Mouse (Mus musculus) forebrain, postnatal 0 days (tissue): ENCODE measurements around the gene Sdc4. TPM values are rescaled to one million over a fixed set of nuclear protein-coding genes. Genes with fewer than 3 reads are reported as not detected.

Source experiments
- ATAC-seq: fragments of 200-750 bp; cut with Nextera tagmentation; 2 replicates; pipeline ENCODE4 v1.8.0; 2017; ENCODE audit warnings: mild to moderate bottlenecking, moderate library complexity
- DNase-seq: peaks from one replicate; pipeline ENCODE4 v3.0.0-alpha.2; 2015
- H3K27ac ChIP-seq: fragments of 300-500 bp; sonication (generic); 2 replicates; pipeline ENCODE4 v1.5.1; 2014; ENCODE audit warnings: low read depth, mild to moderate bottlenecking, antibody characterized with exemption, low read length, moderate library complexity, mixed read lengths
- H3K27me3 ChIP-seq: fragments of 300-500 bp; sonication (generic); 2 replicates; pipeline ENCODE4 v1.6.1; 2014; ENCODE audit warnings: mild to moderate bottlenecking, low read length, mixed read lengths; ENCODE audit not compliant: insufficient read depth
- H3K36me3 ChIP-seq: fragments of 300-500 bp; sonication (generic); 2 replicates; pipeline ENCODE4 v1.6.1; 2014; ENCODE audit warnings: mild to moderate bottlenecking, moderate library complexity; ENCODE audit not compliant: insufficient read depth
- H3K4me1 ChIP-seq: fragments of 300-500 bp; sonication (generic); 2 replicates; pipeline ENCODE4 v1.6.1; 2014; ENCODE audit warnings: antibody characterized with exemption; ENCODE audit not compliant: insufficient read depth
- H3K4me2 ChIP-seq: fragments of 300-500 bp; sonication (generic); 2 replicates; pipeline ENCODE4 v1.6.1; 2014; ENCODE audit warnings: low read depth, mild to moderate bottlenecking, moderate library complexity
- H3K4me3 ChIP-seq: fragments of 300-500 bp; sonication (generic); 2 replicates; pipeline ENCODE4 v1.5.1; 2014; ENCODE audit warnings: low read depth, low read length, mixed read lengths
- H3K9ac ChIP-seq: fragments of 300-500 bp; sonication (generic); 2 replicates; pipeline ENCODE4 v1.6.1; 2014; ENCODE audit warnings: mild to moderate bottlenecking
- H3K9me3 ChIP-seq: fragments of 300-500 bp; sonication (generic); 2 replicates; pipeline ENCODE4 v1.6.1; 2016; ENCODE audit warnings: low read length
- CTCF ChIP-seq: sonication (generic); IDR thresholded peaks from 2 replicates; pipeline ENCODE4 v1.5.1; 2016; ENCODE audit warnings: antibody characterized with exemption, control low read depth, low read depth
- WGBS: fragments of 180-500 bp; shearing (Covaris S2); extraction: QIAGEN DNeasy Blood & Tissue Kit; methylation state at CpG from one replicate; pipeline ENCODE4 v1.1.7; 2014; 5-methylcytosine and 5-hydroxymethylcytosine counted together
- polyA plus RNA-seq: library from polyadenylated mRNA; unstranded; fragments of >200 nt; fragmentation: Nextera tagmentation; extraction: Ambion mirVana; gene quantifications from 2 replicates; pipeline ENCODE4 v1.2.1, GENCODE M21; 2015
- total RNA-seq: library from RNA; depleted of rRNA; stranded (reverse); fragments of >200 nt; gene quantifications from 2 replicates; pipeline ENCODE4 v1.2.3, GENCODE M21; 2014; rRNA removed

The Sdc4 gene
- total and polyA plus RNA-seq, 2 experiments from 2014 or later: 14.0 to 16.5 TPM

GRCm38 (mm10) chr2:164386953-164387352, 56.7 kb downstream of the Sdc4 start:
- H3K9me3 ChIP-seq: no peaks in the 10 kb centered on the region
- H3K4me2 ChIP-seq: no peak overlapping the region
- TF ChIP-seq CTCF: peak; percentile 78
- no peak overlapping the region for H3K27ac ChIP-seq
- DNase-seq: peak; percentile 55
- no peak overlapping the region for H3K9ac ChIP-seq
- no peaks in the 10 kb centered on the region for H3K27me3 ChIP-seq
- 27% methylated on average over 8 of the region's 8 CpGs for WGBS
- no peaks in the 10 kb centered on the region for H3K36me3 ChIP-seq
- ATAC-seq: no peak
- H3K4me1 ChIP-seq: no peaks in the 10 kb centered on the region
- H3K4me3 ChIP-seq: no peak overlapping the region

- Histone ChIP-seq H3K9ac (no peak overlapping the region), H3K9me3 (no peaks in the 10 kb centered on the region), H3K27me3 (no peaks in the 10 kb centered on the region), H3K4me2 (no peak overlapping the region), H3K4me3 (no peak overlapping the region), H3K36me3 (no peaks in the 10 kb centered on the region), H3K4me1 (no peaks in the 10 kb centered on the region), H3K27ac (no peak overlapping the region)
- WGBS: 8% methylated on average over 18 of the region's 18 CpGs
- peak; percentile 51 for DNase-seq
- TF ChIP-seq CTCF: no peak
- peak; percentile 63 for ATAC-seq
Observed at GRCm38 (mm10) chr2:164385927-164386763, 57.5 kb downstream of the Sdc4 start.

GRCm38 (mm10) chr2:164383656-164384399, 59.9 kb downstream of the Sdc4 start:
- Histone ChIP-seq H3K36me3 (no peaks in the 10 kb centered on the region), H3K4me1 (no peaks in the 10 kb centered on the region), H3K4me2 (no peak overlapping the region), H3K9me3 (no peaks in the 10 kb centered on the region), H3K4me3 (no peak overlapping the region), H3K27me3 (no peaks in the 10 kb centered on the region), H3K27ac (no peak overlapping the region), H3K9ac (no peak overlapping the region)
- no peak for TF ChIP-seq CTCF
- ATAC-seq (no peak), DNase-seq (no peak)
- 44% methylated on average over 11 of the region's 11 CpGs for WGBS

- H3K27ac ChIP-seq: no peak overlapping the region
- H3K4me2 ChIP-seq: no peak overlapping the region
- no peaks in the 10 kb centered on the region for H3K9me3 ChIP-seq
- H3K27me3 ChIP-seq: no peaks in the 10 kb centered on the region
- H3K4me3 ChIP-seq: no peak overlapping the region
- no peaks in the 10 kb centered on the region for H3K4me1 ChIP-seq
- 87% methylated on average over 3 of the region's 3 CpGs for WGBS
- ATAC-seq (no peak), DNase-seq (no peak)
- H3K9ac ChIP-seq: no peak overlapping the region
- TF ChIP-seq CTCF: no peak
- H3K36me3 ChIP-seq: no peaks in the 10 kb centered on the region
Observed at GRCm38 (mm10) chr2:164382971-164383370, 60.7 kb downstream of the Sdc4 start.

GRCm38 (mm10) chr2:164381726-164382125, 62.0 kb downstream of the Sdc4 start:
- H3K9ac ChIP-seq: no peak overlapping the region
- DNase-seq (no peak), ATAC-seq (no peak)
- no peaks in the 10 kb centered on the region for H3K27me3 ChIP-seq
- H3K27ac ChIP-seq: no peak overlapping the region
- no peak; the same call in 1 of the 2 replicates for TF ChIP-seq CTCF
- H3K4me1 ChIP-seq: no peaks in the 10 kb centered on the region
- no peaks in the 10 kb centered on the region for H3K9me3 ChIP-seq
- H3K4me2 ChIP-seq: no peak overlapping the region
- 77% methylated on average over 8 of the region's 8 CpGs for WGBS
- H3K36me3 ChIP-seq: no peaks in the 10 kb centered on the region
- no peak overlapping the region for H3K4me3 ChIP-seq

GRCm38 (mm10) chr2:164377478-164378426, 65.9 kb downstream of the Sdc4 start:
- no peaks in the 10 kb centered on the region for H3K4me1 ChIP-seq
- no peaks in the 10 kb centered on the region for H3K36me3 ChIP-seq
- H3K9ac ChIP-seq: no peak overlapping the region
- no peaks in the 10 kb centered on the region for H3K9me3 ChIP-seq
- no peak for DNase-seq
- ATAC-seq: no peak
- H3K27ac ChIP-seq: no peak overlapping the region
- no peak overlapping the region for H3K4me2 ChIP-seq
- H3K27me3 ChIP-seq: no peaks in the 10 kb centered on the region
- no peak for TF ChIP-seq CTCF
- 90% methylated on average over 15 of the region's 15 CpGs for WGBS
- H3K4me3 ChIP-seq: no peak overlapping the region

Other genes starting within 250 kb of the Sdc4 start
- not detected in 2 replicates for gene Wfdc15a, start 243.8 kb downstream of the Sdc4 start, total RNA-seq
- gene Wfdc15a, start 243.8 kb downstream of the Sdc4 start, polyA plus RNA-seq: not detected in 2 replicates
- not detected in 2 replicates for gene Wfdc15b, start 222.2 kb downstream of the Sdc4 start, total RNA-seq
- not detected in 2 replicates for gene Wfdc15b, start 222.2 kb downstream of the Sdc4 start, polyA plus RNA-seq
- gene Svs2, start 205.4 kb downstream of the Sdc4 start, total RNA-seq: not detected in 2 replicates
- gene Svs2, start 205.4 kb downstream of the Sdc4 start, polyA plus RNA-seq: not detected in 2 replicates
- gene Svs3b, start 187.2 kb downstream of the Sdc4 start, total RNA-seq: not detected in 2 replicates
- not detected in 2 replicates for gene Svs3b, start 187.2 kb downstream of the Sdc4 start, polyA plus RNA-seq
- not detected in 2 replicates for gene Svs4, start 165.4 kb downstream of the Sdc4 start, total RNA-seq
- gene Svs4, start 165.4 kb downstream of the Sdc4 start, polyA plus RNA-seq: not detected in 2 replicates
- not detected in 2 replicates for gene Svs3a, start 154.6 kb downstream of the Sdc4 start, total RNA-seq
- not detected in 2 replicates for gene Svs3a, start 154.6 kb downstream of the Sdc4 start, polyA plus RNA-seq
- gene Svs6, start 127.1 kb downstream of the Sdc4 start, total RNA-seq: not detected in 2 replicates
- not detected in 2 replicates for gene Svs6, start 127.1 kb downstream of the Sdc4 start, polyA plus RNA-seq
- gene Svs5, start 111.1 kb downstream of the Sdc4 start, total RNA-seq: not detected in 2 replicates
- not detected in 2 replicates for gene Svs5, start 111.1 kb downstream of the Sdc4 start, polyA plus RNA-seq
- not detected in 2 replicates for gene Slpi, start 54.8 kb downstream of the Sdc4 start, total RNA-seq
- 0.71 and 0.77 TPM in 2 replicates for gene Slpi, start 54.8 kb downstream of the Sdc4 start, polyA plus RNA-seq
- gene Rbpjl, start 40.7 kb downstream of the Sdc4 start, total RNA-seq: 0.46 TPM in 1 of 2 replicates, not detected in the other
- 0.17 and 0.33 TPM in 2 replicates for gene Rbpjl, start 40.7 kb downstream of the Sdc4 start, polyA plus RNA-seq
- 6.2 and 6.3 TPM in 2 replicates for gene Matn4, start 38.7 kb downstream of the Sdc4 start, total RNA-seq
- 3.3 and 7.1 TPM in 2 replicates for gene Matn4, start 38.7 kb downstream of the Sdc4 start, polyA plus RNA-seq
- 88.0 and 167 TPM in 2 replicates for gene Sys1, start 13.1 kb upstream of the Sdc4 start, total RNA-seq
- 105 and 110 TPM in 2 replicates for gene Sys1, start 13.1 kb upstream of the Sdc4 start, polyA plus RNA-seq
- gene Gm20458, start 17.1 kb upstream of the Sdc4 start, total RNA-seq: 3.6 and 10.5 TPM in 2 replicates
- 10.0 and 10.7 TPM in 2 replicates for gene Gm20458, start 17.1 kb upstream of the Sdc4 start, polyA plus RNA-seq
- not detected in 2 replicates for gene Trp53tg5, start 29.8 kb upstream of the Sdc4 start, total RNA-seq
- not detected in 2 replicates for gene Trp53tg5, start 29.8 kb upstream of the Sdc4 start, polyA plus RNA-seq
- 21.7 and 23.9 TPM in 2 replicates for gene Dbndd2, start 42.2 kb upstream of the Sdc4 start, total RNA-seq
- 10.9 and 17.6 TPM in 2 replicates for gene Dbndd2, start 42.2 kb upstream of the Sdc4 start, polyA plus RNA-seq
- gene Pigt, start 53.6 kb upstream of the Sdc4 start, total RNA-seq: 47.6 and 77.6 TPM in 2 replicates
- 91.0 and 93.8 TPM in 2 replicates for gene Pigt, start 53.6 kb upstream of the Sdc4 start, polyA plus RNA-seq
- 1.5 and 6.1 TPM in 2 replicates for gene Wfdc2, start 118.5 kb upstream of the Sdc4 start, total RNA-seq
- gene Wfdc2, start 118.5 kb upstream of the Sdc4 start, polyA plus RNA-seq: 4.3 and 7.3 TPM in 2 replicates
- gene Spint3, start 129.6 kb upstream of the Sdc4 start, total RNA-seq: not detected in 2 replicates
- gene Spint3, start 129.6 kb upstream of the Sdc4 start, polyA plus RNA-seq: not detected in 2 replicates
- not detected in 2 replicates for gene Wfdc6a, start 141.6 kb upstream of the Sdc4 start, total RNA-seq
- 0.33 TPM in 1 of 2 replicates, not detected in the other for gene Wfdc6a, start 141.6 kb upstream of the Sdc4 start, polyA plus RNA-seq
- gene Eppin, start 149.7 kb upstream of the Sdc4 start, total RNA-seq: not detected in 2 replicates
- 0.19 TPM in 1 of 2 replicates, not detected in the other for gene Eppin, start 149.7 kb upstream of the Sdc4 start, polyA plus RNA-seq
- gene Wfdc6b, start 169.6 kb upstream of the Sdc4 start, total RNA-seq: not detected in 2 replicates
- gene Wfdc6b, start 169.6 kb upstream of the Sdc4 start, polyA plus RNA-seq: not detected in 2 replicates
- not detected in 2 replicates for gene Wfdc8, start 169.7 kb upstream of the Sdc4 start, total RNA-seq
- gene Wfdc8, start 169.7 kb upstream of the Sdc4 start, polyA plus RNA-seq: not detected in 2 replicates
- not detected in 2 replicates for gene Wfdc16, start 194.9 kb upstream of the Sdc4 start, total RNA-seq
- not detected in 2 replicates for gene Wfdc16, start 194.9 kb upstream of the Sdc4 start, polyA plus RNA-seq
- not detected in 2 replicates for gene Wfdc10, start 212.2 kb upstream of the Sdc4 start, total RNA-seq
- not detected in 2 replicates for gene Wfdc10, start 212.2 kb upstream of the Sdc4 start, polyA plus RNA-seq
- gene Wfdc9, start 212.7 kb upstream of the Sdc4 start, total RNA-seq: not detected in 2 replicates
- not detected in 2 replicates for gene Wfdc9, start 212.7 kb upstream of the Sdc4 start, polyA plus RNA-seq
- not detected in 2 replicates for gene Wfdc11, start 230.2 kb upstream of the Sdc4 start, total RNA-seq
- not detected in 2 replicates for gene Wfdc11, start 230.2 kb upstream of the Sdc4 start, polyA plus RNA-seq
- not detected in 2 replicates for gene Wfdc13, start 241.2 kb upstream of the Sdc4 start, total RNA-seq
- not detected in 2 replicates for gene Wfdc13, start 241.2 kb upstream of the Sdc4 start, polyA plus RNA-seq